25 mouse cellular contexts compared by ENCODE assay signal in genomic region chr16:62911364-62911763, GRCm38 (mm10).
"Had no signal": no experiment of that assay in that cellular context is flagged by ENCODE, and none has a peak within 500 bp of the region (broad histone marks: within the 10 kb centered on the region; RNA-seq: fewer than 3 reads in every experiment).

No protein-coding gene starts in this region.

- H3K27me3 ChIP-seq: limb, embryonic 12.5 days; limb, embryonic 15.5 days; midbrain, embryonic 12.5 days; midbrain, embryonic 15.5 days; neural tube, embryonic 12.5 days; neural tube, embryonic 15.5 days had no signal

- H3K27ac ChIP-seq: left cerebral cortex, adult 2 months; limb, embryonic 12.5 days; limb, embryonic 15.5 days; liver, embryonic 14.5 days; macrophage; midbrain, embryonic 12.5 days; midbrain, embryonic 15.5 days; neural tube, embryonic 12.5 days; neural tube, embryonic 15.5 days; stomach, postnatal 0 days had no signal

- H3K4me2 ChIP-seq: limb, embryonic 12.5 days; limb, embryonic 15.5 days; liver, embryonic 11.5 days; midbrain, embryonic 12.5 days; midbrain, embryonic 15.5 days; neural tube, embryonic 12.5 days; neural tube, embryonic 15.5 days had no signal

- H3K9ac ChIP-seq: limb, embryonic 12.5 days; limb, embryonic 15.5 days; liver, embryonic 14.5 days; liver, postnatal 0 days; midbrain, embryonic 12.5 days; midbrain, embryonic 15.5 days; neural tube, embryonic 12.5 days; neural tube, embryonic 15.5 days had no signal

- H3K4me3 ChIP-seq: left cerebral cortex, adult 2 months; limb, embryonic 12.5 days; limb, embryonic 15.5 days; midbrain, embryonic 12.5 days; midbrain, embryonic 15.5 days; neural tube, embryonic 12.5 days; neural tube, embryonic 15.5 days had no signal

- H3K36me3 ChIP-seq: limb, embryonic 12.5 days; limb, embryonic 15.5 days; midbrain, embryonic 12.5 days; midbrain, embryonic 15.5 days; neural tube, embryonic 12.5 days; neural tube, embryonic 15.5 days had no signal

- ATAC-seq: liver, postnatal 0 days; midbrain, embryonic 15.5 days had no signal

- H3K9me3 ChIP-seq: limb, embryonic 12.5 days; limb, embryonic 15.5 days; midbrain, embryonic 12.5 days; midbrain, embryonic 15.5 days; neural tube, embryonic 12.5 days; neural tube, embryonic 15.5 days had no signal

- DNase-seq: kidney, adult 18-20 months; kidney, adult 9 months; kidney, postnatal 14 days; kidney, postnatal 4 days; layer of hippocampus, postnatal 36 days; left cerebral cortex, postnatal 4 days; liver, postnatal 0 days; lung, postnatal 10 days; right cerebral cortex, adult 18-20 months; right cerebral cortex, postnatal 14 days; right cerebral cortex, postnatal 4 days; thymus, adult 2 months; thymus, postnatal 14 days; thymus, postnatal 4 days had no signal

- H3K4me1 ChIP-seq: limb, embryonic 12.5 days; limb, embryonic 15.5 days; midbrain, embryonic 12.5 days; midbrain, embryonic 15.5 days; neural tube, embryonic 12.5 days; neural tube, embryonic 15.5 days had no signal
